Mouse (Mus musculus): Measurements from ENCODE around the gene C1ql4.

Gene C1ql4

GRCm38 (mm10) chr15:99099984-99100383 is 12.4 kb upstream of the C1ql4 start:
- in situ Hi-C loops (cut with MboI, MseI): no loop called here

- in situ Hi-C loops (cut with MboI, MseI): no loop called here
These were observed 11.5 kb upstream of the C1ql4 start for GRCm38 (mm10) chr15:99099139-99099556.

DNA sequence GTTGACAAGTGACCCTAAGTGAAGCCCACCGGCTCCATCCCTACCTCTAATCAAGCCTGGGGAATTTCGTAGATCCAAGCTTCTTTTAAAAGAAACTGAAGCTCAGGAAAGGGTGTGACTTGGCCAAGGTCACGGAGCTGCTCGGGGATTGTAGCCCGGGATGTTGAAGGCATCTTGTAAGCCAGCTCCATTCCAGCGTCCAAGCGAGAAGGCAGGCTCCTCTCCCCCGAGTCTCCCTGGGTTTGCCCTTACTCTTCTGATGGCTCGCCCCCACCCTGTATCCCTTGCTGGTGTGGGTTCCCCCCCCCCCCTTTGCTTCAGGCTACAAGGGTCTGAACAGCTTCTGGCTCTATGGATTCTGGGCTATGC is 10.9 kb upstream of the C1ql4 start:
- in situ Hi-C loops (cut with MboI, MseI): no loop called here

- in situ Hi-C loops (cut with MboI, MseI): no loop called here
These were observed 10.3 kb upstream of the C1ql4 start for GRCm38 (mm10) chr15:99097840-99098492.

GRCm38 (mm10) chr15:99096831-99097500 is 9.3 kb upstream of the C1ql4 start:
- in situ Hi-C loops (cut with MboI, MseI): no loop called here

GRCm38 (mm10) chr15:99096061-99096793 is 8.6 kb upstream of the C1ql4 start:
- in situ Hi-C loops (cut with MboI, MseI): no loop called here

DNA sequence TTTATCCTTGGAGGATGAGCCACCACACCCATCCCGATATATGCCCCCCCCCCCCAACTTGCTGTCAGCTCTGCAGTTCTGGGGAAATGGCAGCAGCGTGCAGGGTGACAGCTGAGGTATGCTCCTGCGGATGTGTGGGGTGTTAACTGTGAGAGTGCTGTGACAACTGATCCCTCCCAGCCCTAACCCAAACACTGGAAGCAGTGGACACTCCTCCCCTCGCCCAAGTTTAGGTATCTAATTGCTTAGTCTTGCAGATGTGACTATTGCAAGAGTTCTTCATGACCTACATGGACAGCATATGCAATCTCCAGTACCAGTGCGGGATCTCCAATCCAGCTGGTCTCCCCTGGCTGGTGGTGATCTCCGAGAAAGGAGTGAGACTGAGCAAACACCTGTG is 7.7 kb upstream of the C1ql4 start:
- in situ Hi-C loops (cut with MboI, MseI): no loop called here

DNA sequence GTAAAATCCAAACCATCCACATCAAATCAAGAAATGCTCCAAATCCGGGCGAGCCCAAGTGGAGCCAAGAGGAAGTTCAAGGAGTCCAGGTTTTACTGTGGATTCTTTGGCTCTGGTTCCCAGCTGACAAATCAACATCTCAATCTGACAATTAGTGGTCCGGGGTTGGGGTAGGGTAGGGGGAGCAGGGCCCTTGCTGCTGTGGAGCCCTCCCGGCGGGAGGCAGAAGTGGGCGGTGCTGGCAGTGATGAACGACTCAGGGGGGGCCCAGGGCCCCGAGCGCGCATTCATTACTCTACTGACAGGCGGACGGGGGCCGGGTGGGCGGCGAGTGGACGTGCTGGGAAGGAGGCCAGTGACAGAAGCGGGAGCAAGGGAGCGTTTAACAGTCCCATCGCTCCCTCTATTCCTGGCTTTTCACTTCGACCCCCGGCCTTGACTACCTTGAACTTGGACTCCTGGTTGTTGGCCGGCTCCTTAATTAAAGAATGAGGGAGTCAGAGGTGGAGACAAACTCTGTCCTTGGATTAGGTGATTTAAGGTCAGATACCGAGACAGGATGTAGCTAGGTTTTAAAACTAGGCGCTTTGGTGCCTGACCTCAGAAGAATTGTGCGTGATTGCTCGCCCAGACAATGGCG is 7.1 kb upstream of the C1ql4 start:
- in situ Hi-C loops (cut with MboI, MseI): no loop called here

DNA sequence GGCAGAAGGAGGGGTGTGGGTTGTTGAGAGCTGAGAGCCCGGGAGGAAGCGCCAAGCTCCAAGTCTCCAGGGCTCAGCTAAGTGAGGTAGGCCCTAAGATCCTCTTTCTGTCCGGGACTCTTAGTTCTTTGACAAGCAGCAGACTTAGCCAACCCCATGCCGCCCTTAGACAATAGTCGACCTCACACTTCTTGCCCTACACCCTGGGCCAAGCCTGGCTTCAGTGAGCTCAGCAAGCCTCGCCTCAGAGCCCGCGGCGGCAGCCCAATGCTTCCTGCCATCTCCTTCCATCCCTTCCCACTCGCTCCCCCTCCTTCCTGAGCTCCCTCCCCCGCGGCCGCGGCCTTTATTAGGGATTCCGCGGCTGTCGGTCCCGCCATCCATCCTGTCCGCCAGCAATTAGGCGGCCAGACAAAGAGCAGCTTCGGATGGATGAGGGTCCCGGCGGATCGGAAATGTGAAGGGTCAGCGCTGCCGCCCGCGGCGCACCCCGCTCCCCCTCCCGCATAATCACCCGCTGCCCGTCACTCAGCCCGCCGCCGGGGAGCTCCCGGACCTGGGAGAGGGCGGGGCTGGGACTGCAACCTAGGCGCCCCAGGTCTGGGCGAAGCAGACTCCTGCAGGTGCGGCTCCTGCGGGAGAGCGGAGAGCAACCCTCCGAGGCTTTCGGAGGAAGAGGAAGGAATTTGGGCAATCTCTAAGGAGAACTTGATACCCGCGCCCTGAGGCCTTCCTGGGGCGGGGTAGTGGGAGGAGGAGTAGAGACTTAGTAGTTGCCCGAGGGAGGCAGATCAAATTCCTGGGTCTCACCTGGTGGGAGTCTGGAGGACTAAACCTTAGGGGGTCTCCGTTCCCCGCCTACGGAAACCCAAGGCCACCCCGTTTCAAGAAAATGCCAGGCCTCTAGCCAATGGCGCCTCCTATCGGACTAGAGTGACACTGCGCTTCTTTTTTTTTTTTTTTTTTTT is 6.0 kb upstream of the C1ql4 start:
- in situ Hi-C loops (cut with MboI, MseI): no loop called here

GRCm38 (mm10) chr15:99092870-99093269 is 5.3 kb upstream of the C1ql4 start, which contains the start of gene Dnajc22:
Gene Dnajc22, plus strand, starts transcription at chr15:99093170.
- in situ Hi-C loops (cut with MboI, MseI): no loop called here

DNA sequence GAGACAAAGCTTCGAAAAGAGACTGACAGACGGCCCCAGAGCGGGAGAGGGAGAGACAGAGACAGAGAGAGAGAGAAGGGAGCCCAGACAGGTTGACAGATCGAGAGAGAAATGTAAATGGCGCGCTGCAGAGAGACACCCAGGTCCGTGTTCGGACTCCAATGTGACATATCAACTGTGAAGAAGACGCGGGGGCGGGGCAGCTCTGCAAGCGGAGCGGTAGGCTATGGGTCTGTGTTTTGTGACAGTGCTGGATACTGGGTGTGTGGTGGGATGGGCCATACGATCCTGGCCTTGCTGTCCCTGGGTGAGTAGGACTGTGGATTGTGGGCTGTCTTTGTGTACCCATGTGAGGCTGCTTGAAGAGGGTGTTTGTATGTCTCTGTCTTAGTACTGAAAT is 1.5 kb upstream of the C1ql4 start:
- in situ Hi-C loops (cut with MboI, MseI): loop anchor here in 1 of 2 experiments (5.0 kb wide), 1 partner anchor 38 kb away; the partner anchor contains the start of gene Spats2

DNA sequence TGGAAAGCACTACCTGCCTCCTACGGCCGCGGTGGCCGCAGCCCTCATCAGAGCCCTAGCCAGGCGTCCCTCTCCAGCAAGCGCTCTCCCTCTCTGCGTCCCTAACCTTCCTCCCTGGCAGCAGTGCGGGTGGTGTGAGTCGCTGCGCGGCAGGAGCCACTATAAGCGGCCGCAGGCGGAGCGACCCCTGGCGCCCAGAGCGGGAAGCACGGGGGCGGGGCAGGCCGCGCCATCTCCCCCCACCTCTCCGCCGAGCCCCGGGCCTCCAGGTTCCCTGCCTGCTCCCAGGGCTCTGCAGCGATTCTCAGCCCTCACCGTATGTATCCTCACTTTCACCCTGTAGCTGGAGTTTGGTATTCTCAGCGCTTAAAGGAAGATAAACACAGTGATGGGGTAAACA is 675 bp upstream of the C1ql4 start:
- in situ Hi-C loops (cut with MboI, MseI): loop anchor here in 1 of 2 experiments (5.0 kb wide), 1 partner anchor 39 kb away; the partner anchor contains the start of gene Spats2

- in situ Hi-C loops (cut with MboI, MseI): loop anchor here in 1 of 2 experiments (5.0 kb wide), 1 partner anchor 41 kb away; the partner anchor contains the start of gene Spats2
These were observed 1.6 kb downstream of the C1ql4 start for GRCm38 (mm10) chr15:99085997-99086396.

GRCm38 (mm10) chr15:99084618-99085017 is 3.0 kb downstream of the C1ql4 start:
- in situ Hi-C loops (cut with MboI, MseI): loop anchor here in 1 of 2 experiments (5.0 kb wide), 1 partner anchor 43 kb away; the partner anchor contains the start of gene Spats2

DNA sequence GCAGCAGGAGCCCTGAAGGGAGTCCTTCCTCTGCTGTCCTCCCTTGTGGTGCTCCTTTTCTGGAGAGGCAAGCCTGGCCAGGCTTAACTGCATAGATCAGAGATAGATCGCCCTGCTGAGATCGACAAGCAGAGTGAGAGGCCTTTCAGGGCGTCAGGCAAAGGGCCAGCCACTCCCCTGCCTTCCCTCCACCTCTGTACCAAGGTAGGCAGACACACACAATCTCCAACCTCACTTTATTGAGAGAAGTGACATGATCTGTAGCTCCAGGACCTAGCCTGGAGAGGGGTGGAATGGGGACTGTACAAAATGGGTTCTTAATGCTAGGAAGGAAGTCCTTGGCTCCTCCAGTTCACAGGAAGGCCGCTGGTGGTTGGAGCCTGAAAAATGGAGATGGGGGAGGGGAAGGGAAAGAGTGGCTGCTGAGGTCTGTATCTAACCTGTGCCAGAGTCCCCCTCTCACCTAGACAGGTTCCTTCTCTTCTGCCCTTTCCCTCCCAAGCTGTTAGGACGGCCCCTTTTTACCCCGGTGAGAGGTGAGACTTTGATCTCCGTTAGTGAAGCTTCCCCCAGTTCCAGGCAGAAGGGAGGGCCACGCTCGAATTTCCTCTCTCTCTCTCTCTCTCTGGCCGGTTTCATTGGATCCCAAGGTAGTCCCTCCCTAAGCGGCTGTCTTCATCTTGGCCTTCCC is 3.6 kb downstream of the C1ql4 start:
- in situ Hi-C loops (cut with MboI, MseI): no loop called here

DNA sequence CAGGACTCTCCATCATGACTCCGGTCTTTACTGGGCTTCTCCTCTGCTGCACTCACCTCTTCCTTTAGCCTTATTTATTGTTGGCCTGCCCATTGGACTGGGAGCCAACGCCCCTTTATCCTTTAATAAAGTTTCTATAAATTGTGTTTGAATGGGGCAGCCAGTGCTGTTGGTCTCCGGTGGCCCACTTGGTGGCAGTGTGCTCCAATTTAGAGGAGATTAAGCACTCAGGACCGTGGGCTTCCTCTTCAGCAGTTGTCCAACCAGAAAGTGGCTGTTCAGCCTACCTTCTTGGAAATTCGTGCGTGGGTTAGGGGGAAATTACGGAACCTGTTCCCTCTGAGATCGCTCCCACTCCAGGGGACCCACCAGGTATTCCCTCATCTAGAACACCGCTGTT is 4.4 kb downstream of the C1ql4 start:
- in situ Hi-C loops (cut with MboI, MseI): no loop called here

GRCm38 (mm10) chr15:99082840-99083239 is 4.8 kb downstream of the C1ql4 start:
- in situ Hi-C loops (cut with MboI, MseI): no loop called here

DNA sequence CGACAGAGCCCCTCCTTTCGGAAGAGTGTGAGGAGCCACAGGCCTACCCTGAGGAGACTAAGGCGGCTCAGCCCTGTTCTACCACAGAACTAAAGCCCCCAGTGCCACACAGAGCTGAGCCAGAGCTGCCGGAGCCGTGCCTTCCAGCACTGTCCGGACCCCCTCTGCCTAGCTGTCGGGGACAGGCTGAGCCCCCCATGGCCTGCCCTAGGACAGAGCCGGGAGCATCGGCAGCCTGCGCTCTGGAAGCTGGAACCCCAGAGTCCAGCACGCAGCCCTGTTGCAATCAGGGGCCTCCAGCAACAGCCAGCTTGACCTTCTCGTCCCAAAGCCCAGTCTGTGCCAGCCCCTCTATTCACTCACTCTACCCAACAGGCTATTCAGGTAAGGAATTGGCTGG is 5.3 kb downstream of the C1ql4 start:
- in situ Hi-C loops (cut with MboI, MseI): no loop called here

- in situ Hi-C loops (cut with MboI, MseI): no loop called here
These were observed 7.8 kb downstream of the C1ql4 start for GRCm38 (mm10) chr15:99079804-99080203.

Data from T-helper 17 cell (primary cell).